Mouse (Mus musculus) neural tube, postnatal 0 days (tissue): ENCODE data around the gene Vmn1r178. TPM values are rescaled to one million over a fixed set of nuclear protein-coding genes. Genes with fewer than 3 reads are reported as not detected.

Experiments used
- polyA plus RNA-seq: library from polyadenylated mRNA; unstranded; fragments of >200 nt; fragmentation: Nextera tagmentation; extraction: Ambion mirVana; gene quantifications from 2 replicates; pipeline ENCODE4 v1.2.1, GENCODE M21; 2015

The Vmn1r178 gene
- polyA plus RNA-seq: not detected in 2 replicates

DNA sequence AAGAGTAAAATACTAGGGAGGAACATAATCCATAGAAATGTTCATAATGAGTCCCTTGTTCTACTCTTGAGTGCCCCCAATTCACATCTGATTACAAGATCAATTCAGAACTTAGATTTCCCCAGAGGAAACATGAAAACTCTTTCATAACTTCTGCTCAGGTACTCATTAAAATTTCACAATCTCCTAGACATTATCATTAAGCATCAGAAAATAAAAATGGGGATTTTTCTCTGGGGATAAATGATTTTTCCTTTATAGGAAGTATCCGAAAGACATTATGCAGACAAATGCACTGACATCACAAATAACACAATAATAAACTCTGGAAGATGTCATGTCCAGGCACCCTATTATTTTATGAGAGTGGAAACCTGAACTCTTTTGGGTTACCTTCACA, at the start of gene Vmn1r178:
Vmn1r178 (plus strand) TSS at position 301 of the 400 bp plus-strand sequence.

DNA sequence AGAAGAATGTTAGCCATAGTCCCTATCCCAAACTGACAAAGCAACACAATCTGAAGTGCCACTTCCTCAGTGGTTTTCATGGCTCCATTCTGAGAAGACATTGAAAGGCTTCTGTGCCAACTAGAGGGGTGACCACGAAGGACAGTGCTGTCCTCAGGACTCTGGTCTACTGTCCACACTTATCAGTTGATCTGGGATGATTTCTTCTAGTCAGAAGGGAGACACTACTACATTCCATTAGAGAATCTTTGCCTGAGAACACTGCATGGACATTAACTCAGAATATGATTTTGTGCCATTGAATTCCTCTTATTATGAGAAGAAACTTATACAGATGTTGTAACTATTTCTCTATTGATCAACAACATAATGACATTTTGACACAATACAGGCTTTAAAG, 25.5 kb upstream of the Vmn1r178 start, which contains the start of gene Vmn1r177:
Vmn1r177 (minus strand) TSS at position 101 of the 400 bp plus-strand sequence.

DNA sequence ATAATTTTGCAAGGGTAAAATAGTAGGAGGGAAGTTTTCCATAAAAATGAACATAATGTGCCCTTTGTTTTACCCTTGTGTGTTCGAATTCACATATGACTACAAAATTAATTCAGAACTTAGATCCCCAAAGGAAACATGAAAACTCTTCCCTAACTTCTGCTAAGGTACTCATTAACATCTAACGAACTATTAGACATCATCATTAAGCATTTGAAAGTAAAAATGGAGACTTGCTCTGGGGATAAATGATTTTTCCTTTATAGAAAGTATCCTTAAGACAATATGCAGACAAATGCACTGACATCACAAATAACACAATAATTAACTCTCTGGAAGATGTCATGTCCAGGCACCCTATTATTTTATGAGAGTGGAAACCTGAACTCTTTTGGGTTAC, 34.9 kb downstream of the Vmn1r178 start, which contains the start of gene Vmn1r179:
Vmn1r179 (plus strand) TSS at position 301 of the 400 bp plus-strand sequence.

Other genes starting within 250 kb of the Vmn1r178 start
- not detected in 2 replicates for gene Vmn1r172, start 233.7 kb upstream of the Vmn1r178 start, polyA plus RNA-seq
- not detected in 2 replicates for gene Vmn1r173, start 191.3 kb upstream of the Vmn1r178 start, polyA plus RNA-seq
- not detected in 2 replicates for gene Vmn1r174, start 139.7 kb upstream of the Vmn1r178 start, polyA plus RNA-seq
- not detected in 2 replicates for gene Vmn1r175, start 81.4 kb upstream of the Vmn1r178 start, polyA plus RNA-seq
- gene Vmn1r176, start 54.6 kb upstream of the Vmn1r178 start, polyA plus RNA-seq: not detected in 2 replicates
- gene Vmn1r177, start 25.6 kb upstream of the Vmn1r178 start, polyA plus RNA-seq: not detected in 2 replicates
- not detected in 2 replicates for gene Vmn1r179, start 35.0 kb downstream of the Vmn1r178 start, polyA plus RNA-seq
- not detected in 2 replicates for gene Vmn1r180, start 58.6 kb downstream of the Vmn1r178 start, polyA plus RNA-seq
- gene Vmn1r181, start 82.6 kb downstream of the Vmn1r178 start, polyA plus RNA-seq: not detected in 2 replicates
- gene V1rd19, start 109.7 kb downstream of the Vmn1r178 start, polyA plus RNA-seq: not detected in 2 replicates
- not detected in 2 replicates for gene Vmn1r183, start 161.2 kb downstream of the Vmn1r178 start, polyA plus RNA-seq
- gene Zfp180, start 189.9 kb downstream of the Vmn1r178 start, polyA plus RNA-seq: 20.0 and 22.2 TPM in 2 replicates
- gene Zfp112, start 220.3 kb downstream of the Vmn1r178 start, polyA plus RNA-seq: 8.0 and 9.9 TPM in 2 replicates
- 23.8 and 24.7 TPM in 2 replicates for gene Zfp235, start 242.2 kb downstream of the Vmn1r178 start, polyA plus RNA-seq